Mouse (Mus musculus) stomach, postnatal 0 days (tissue): ENCODE data around the gene Plcb3.

Experiments used
- CTCF ChIP-seq: IDR thresholded peaks from 2 replicates; pipeline ENCODE4 v1.5.1; 2016; ENCODE audit warnings: antibody characterized with exemption, low read depth, mild to moderate bottlenecking, moderate library complexity
- EP300 ChIP-seq: optimal IDR thresholded peaks from 2 replicates; pipeline ENCODE3; 2016; ENCODE audit warnings: antibody characterized with exemption

DNA sequence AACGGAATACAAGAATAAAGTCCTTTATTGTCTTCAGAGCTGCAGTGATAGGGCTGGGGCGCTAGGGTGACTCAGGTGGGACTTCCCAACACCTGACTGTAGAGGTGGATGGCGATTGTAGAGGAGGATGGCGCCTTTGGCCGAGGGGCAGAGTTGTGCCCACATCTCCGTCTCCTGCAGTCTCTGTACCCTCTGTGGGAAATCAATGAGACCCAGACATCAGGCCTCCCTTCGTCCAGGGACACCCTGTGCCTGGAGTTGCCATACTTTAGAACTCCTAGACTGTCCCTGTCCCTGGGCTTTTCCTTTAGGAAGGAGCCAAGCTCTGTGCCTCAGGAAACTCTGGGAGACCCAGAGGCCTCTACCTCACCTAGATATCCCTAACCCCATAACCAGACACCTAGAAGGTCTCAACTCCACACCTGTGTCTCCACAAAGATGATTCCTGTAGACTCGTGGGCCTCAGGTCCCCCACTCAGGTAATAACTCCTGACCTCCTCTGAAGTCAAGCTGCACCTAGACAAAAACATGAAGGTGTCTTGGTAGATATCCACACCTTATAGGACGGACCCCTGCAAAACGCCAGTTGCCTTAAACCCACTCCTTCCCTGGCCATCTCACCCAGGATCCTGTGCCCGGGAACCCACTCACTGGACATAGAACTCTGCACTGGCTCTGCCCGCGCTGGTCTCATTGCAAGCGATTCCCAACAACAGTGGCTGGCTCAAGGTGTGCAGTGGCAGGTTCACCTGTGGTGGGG lies 16.9 kb upstream of the Plcb3 start:
- no peak for TF ChIP-seq CTCF
- TF ChIP-seq EP300: no peak
